Mouse (Mus musculus) erythroblast, embryonic 14.5 days (primary cell): ENCODE measurements around the gene Lhpp.

Experiments used
- GATA1 ChIP-seq: IDR thresholded peaks from 2 replicates; pipeline ENCODE4 v1.6.1; 2012; ENCODE audit warnings: low read length, inconsistent platforms, mixed read lengths
- TAL1 ChIP-seq: IDR thresholded peaks from 3 replicates; pipeline ENCODE4 v1.6.1; 2012; ENCODE audit warnings: low read length, inconsistent platforms, mixed read lengths

- TF ChIP-seq GATA1 (no peak), TAL1 (no peak)
Observed at GRCm38 (mm10) chr7:132605689-132606088, 4.7 kb upstream of the Lhpp start.
